Mouse (Mus musculus) left cerebral cortex, adult 9 months (tissue): ENCODE measurements around the gene Cyth1.
A peak's percentile ranks its signal among the peaks of the same experiment; 100 is the strongest.

Source experiments
- DNase-seq, 2 experiments: peaks; one replicate each; pipeline ENCODE4 v3.0.0; 2022; ENCODE audit warnings: low spot score in 2 of 2

The Cyth1 gene

DNA sequence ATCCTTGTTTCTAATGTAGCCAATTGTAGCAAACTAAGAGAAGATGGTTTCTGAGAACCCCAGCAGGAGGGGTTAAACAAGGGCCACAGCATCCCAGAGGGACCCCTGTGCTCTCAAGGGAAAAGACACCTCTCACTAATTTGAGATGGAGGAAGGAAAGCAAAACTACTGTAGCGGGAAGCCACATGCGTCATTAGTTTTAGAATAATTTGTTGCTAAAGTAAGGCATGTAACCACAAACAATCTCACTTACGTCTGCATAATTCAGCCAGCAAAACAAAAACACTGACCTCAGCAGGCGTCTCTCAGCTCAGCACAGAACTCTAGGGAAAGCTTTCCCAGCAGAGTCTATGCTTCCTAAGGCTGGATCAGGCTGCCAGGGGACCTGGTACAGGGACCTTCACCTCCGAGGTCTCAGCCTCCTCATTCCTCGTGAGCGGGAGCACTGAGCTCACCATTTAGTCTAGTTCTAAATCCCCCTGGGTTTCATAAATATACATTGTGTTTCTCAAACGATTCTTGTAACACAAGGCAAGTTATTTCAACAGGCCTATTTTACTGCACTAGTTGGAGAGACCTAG lies 91.8 kb downstream of the Cyth1 start:
- DNase-seq = no peak

DNA sequence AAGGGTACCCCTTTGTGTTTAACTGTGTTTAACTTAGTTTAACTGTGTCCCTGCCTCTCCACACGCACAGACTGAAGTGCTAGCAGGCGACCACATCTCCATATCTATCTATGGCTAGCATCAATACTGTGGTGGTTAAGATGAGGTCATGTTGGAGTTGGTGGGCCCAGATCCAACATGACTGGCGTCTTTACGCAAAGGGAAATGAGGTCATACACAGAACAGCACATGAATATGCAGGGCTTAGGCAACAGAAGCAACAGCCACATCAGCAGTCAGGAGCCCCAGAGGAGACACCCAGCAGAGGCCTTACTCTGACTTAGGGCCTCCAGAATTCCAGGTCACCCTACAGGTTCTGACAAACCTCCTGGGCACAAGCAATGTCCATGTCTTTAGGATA lies 95.4 kb downstream of the Cyth1 start:
- no peak for DNase-seq

DNA sequence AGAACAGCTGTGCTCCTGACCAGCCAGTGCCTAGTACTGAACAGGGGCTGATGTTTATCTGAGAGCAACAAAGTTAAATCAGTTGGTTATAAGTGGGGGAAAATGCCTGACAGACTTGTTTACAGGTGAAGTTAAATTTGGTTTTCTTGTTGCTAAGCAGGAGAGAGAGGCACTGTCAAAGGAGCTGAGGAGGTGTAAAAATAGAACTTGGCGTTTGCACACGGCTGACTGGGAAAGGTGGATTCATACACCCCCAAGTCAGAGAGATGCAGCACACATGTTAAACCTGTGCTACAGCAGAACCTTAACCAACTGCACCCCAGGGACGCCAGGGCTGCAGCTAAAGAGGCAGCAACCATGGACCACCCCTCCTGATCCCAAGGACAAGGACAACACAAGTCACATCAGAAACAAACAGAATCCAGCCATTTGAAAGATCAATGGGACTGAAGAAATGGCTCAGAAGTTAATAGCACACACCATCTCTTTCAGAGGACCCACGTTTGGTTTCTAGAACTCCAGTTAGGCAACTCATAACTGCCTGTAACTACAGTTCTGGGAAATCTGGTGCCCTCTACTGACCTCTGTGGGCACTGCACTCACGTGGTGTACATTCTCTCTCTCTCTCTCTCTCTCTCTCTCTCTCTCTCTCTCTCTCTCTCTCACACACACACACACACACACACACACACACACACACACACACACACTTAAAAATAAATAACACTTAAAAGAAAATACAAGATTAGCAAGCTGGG lies 96.8 kb downstream of the Cyth1 start:
- no peak for DNase-seq

DNA sequence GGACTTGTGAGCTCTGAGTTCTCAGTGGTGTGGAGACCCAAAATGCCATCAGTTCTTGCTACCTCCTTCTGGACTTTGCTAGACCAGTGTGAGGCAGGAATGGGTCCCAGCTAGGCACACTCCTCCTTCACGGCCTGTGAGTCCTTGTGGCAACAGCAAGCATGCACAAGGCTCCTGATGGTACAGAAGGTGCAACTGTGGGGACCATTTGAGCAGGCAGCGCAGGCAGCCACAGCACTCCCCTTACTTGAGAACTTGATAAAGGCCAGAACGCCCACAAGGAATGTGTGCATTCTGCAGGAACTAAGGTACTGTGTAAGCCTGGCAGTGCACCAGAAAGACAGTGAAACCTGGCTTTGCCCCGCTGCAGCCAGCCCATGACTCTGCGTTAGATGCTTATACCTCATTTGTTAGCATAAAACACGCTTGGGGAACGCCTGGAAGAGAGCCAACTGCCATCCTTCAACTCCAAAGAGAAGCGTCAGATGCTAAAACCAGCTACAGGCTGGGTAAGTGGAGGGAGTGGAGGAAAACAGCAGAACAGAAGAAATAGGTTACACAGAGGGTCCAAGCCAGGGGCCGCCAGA lies 98.2 kb downstream of the Cyth1 start:
- DNase-seq = peak; percentile 46 to 80

DNA sequence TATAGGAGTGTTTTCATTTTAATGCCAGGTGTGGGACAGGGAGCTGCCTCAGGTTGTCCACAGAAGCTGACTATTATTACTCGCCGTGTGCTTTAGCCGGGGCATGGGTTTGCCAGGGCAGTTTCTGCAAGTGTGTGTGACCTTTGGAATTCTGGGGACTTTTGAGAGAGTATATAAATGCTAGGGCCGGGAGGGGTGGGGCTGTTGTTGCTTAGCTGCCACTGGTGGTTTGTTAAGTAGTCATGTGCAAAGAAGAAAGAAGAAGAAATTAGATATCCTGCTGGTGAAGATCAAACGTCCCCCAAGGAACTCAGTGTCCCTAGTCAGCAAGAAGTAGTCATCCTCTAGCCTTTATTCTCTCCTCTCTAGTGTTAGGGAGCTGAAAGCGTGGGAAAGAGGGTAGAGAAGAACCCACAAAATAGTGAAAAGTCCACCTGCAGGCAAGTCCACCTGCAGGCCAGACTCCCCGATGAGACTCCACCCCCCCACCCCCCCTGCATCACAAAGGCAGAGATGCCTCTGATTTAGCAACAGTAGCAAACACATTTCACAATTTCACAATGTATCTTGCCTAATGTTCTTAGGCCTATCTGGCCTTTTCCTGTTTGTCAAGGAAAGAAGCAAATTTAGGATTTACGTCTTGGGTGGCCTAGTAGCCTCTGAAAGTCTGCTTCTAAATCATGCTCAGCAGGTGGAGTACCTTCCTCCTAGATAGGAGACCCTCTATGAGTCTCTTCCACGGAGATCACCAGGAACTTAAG lies 100.3 kb downstream of the Cyth1 start:
- DNase-seq = no peak

DNA sequence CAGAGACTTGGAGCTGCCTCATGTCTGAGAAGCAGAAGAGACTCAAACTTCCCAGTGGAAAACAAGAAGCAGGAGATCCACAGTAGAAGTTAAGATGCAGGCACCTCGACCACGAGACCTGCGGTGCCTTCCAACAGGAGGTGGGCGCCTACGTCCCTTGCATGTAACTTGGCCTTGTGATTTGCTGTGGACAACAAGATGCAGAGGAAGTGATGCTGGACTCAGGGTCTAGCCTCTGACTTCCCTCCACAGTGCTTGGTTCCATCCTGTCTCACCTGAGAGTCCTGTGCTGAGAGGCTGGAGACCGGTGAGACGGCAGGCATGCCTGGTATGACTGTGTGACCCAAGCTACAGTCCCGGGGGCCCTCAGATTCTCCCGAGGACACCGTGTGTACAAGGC lies 101.9 kb downstream of the Cyth1 start:
- no peak for DNase-seq

DNA sequence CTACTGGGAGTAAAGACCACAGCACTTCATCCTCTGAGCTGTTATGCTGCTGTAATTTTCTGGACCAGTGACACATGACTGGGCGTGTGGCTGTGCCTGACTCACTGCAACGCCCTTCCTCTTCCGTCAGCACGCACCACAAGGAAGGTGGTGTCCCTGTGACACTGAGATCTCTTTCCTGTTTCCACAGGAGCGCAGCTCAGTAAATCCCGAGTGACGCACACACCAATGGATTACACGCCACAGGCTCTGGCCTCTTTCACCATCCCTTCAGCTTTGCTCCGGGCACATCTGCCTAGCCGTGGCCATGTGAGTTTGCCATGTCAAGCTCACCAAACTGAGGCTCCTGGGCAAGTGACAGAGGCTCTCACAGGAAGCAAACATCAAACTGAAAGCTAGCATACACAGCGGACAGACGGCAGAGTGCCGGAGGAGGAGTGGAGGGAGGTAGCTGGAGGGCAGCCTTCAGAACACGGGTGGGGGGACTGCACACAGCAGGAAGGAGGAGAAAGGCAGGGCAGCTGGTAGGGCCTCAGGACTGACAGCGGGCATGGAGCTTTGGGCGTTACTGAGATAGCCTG lies 102.5 kb downstream of the Cyth1 start:
- DNase-seq = no peak

DNA sequence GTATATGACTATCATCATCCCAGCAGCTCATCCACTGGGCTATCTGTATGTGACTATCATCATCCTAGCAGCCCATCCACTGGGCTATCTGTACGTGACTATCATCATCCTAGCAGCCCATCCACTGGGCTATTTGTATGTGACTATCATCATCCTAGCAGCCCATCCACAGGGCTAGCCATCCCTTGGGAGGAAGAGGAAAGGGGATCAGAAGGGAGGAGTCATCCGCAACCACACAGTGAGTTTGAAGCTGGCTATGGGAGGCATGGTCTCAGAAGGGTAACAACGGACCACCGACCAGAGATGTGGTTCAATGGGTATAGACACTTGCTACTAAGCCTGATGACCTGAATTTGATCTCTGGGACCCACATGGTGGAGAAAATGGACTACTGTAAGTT lies 103.3 kb downstream of the Cyth1 start:
- no peak for DNase-seq

DNA sequence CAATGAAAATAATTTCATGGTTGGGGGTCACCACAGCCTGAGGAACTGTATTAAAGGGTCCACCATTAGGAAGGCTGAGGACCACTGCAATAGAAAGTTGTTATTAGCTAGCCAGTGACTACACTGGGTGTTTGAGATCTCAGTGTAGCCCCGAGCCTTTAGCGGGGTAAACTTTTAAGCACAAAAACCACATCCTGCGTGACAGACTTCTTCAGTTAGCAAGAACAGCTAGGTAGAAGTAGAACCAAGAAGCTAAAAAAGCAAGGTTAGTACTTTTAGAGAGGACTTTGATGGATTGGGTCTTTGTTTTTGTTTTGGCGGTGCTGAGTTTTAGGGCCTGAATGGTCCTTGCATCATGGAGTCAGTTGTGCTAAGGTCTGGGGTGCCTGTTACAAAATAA lies 104.7 kb downstream of the Cyth1 start:
- no peak for DNase-seq

DNA sequence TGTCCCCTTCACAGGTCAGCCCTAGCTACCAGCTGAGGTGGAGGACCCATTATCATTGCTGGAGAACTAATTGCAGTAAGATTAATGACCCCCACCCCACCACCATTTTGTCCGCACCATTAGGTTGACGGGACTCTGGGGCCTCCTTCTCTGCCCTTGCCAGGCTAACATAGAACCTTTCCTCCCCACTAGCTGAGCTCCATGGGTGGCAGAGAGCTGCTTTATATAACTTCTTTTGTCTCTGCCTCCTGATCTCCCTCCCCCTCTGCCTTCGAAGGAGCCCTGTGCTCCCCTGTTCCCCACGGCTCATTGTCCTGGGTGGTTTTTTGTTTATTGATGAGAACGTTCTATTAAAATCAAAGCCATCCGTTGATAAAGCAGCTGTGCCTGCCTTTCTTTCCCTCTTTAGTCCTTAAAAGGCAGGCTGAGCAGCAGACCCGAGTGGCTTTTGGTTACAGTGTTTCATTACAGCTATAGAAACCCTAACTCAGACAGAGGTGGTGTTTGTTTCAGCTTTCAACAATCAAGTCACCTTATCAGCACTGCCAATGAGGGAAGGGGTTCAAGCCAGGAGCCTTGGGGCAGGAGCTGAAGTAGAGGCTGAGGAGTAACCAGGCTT lies 105.7 kb downstream of the Cyth1 start:
- no peak for DNase-seq

DNA sequence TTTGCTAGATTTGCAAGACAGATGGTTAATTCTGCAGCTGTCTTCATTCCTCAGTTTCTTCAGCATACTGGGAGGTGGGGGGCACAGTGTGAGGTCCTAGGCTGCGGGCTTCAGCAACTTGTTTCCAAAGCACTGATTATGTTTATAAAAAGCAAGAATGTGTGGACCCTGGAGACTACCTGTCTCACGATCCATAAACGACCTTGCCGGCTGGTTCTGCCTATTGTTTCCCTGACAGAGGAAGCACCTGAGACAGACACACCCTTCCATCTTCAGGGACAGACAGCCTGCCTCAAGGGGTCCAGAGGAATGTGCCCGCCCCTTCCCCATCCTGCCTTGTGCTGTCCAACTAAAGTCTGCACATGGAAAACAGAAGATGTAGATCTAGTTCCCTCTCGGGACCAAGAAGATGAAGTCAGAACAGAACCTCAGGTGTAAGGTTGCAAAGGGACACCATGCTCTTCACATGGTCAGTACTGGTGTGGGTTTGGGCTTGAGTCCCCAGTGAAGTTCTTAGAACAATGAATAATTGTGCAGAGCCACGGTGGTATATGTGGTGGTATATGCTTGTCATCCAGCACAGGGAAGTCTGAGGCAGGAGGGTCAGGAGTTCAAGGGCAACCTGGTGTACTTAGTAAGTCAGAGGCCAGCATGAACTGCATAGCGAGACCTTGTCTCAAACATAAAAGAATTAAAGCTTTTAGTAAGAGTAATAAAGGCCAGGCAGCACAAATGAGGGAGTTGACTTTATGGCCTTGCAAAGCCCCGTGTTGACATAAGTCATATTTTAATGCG lies 107.4 kb downstream of the Cyth1 start:
- DNase-seq = no peak

DNA sequence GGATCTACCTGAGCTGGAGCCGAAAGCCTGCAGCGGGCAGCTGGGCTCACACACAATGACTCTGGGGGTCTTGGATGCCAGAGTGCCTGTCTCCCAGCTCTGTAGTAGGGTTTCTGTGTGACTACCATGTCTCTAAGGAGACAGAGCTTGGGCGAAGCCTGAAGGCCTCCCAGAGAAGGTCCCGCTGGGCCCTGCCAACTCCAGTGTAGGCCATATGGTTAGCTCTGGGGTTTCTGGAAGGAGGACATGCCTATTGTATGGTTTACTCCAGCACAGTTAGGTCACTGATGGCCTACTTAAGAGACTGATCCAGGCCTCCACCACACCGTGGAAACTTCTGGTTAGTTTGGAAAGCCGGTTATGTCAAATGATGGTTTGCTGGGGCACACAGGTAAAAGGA lies 110.0 kb downstream of the Cyth1 start:
- DNase-seq = no peak

DNA sequence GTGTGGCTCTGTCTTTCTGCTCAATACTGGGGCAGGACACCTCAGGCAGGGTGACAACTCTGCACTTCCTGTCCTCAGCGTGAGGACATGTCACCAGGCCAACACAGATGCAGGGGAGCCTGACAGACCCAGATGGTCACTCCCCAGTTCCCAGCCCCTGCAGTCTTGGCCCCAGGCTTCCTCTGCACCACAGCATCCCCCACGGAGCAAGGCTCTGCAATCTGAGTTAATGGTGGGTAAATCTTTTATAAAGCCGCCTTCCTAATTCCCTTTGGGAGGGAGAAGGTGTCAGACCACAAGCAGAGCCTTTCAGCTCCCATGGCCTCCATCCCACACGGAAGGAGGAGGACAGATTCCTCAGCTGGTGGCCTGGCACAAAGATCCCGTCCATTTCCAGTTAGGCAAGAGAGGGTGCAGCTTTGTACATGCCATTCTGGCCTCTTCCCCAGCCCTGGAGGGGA lies 112.2 kb downstream of the Cyth1 start:
- DNase-seq = no peak

DNA sequence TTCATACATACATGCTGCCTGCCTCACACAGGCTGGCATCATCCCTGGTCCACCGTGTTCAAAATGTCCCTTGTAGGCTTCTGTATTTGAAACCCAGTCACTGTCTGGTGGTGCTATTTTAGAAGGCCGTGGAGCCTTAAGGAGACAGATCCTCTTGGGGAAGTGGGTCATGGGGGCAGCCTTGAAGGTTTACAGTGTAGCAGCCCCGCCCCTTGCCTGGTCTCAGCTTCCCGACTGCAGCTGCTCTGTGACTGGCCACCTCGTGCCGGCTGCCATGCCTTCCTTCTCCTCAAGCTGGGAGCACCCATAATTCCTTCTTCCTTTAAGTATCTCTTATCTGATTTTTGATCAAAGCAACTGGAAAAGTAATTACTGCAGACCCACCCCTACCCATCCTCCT lies 113.1 kb downstream of the Cyth1 start:
- no peak for DNase-seq

DNA sequence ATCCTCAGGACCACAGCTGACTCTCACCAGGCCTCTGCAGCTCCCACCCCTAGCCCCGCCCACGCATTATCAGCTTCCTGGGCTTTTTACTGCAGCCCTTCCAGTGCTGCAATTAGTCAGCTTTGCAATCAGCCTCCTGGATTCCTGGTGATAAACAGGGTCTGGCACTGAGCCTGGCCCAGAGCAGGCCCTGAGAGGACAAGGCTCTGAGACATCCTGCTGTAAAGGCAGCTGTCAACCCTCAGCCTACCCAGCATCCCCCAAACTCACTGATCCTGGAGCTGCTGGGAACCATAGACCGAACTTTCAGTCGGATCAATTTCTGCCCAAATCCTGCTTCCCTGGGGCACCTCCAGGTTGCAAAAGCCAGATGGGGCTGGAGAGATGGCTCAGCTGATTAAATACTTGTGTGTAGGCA lies 114.6 kb downstream of the Cyth1 start:
- DNase-seq = no peak

DNA sequence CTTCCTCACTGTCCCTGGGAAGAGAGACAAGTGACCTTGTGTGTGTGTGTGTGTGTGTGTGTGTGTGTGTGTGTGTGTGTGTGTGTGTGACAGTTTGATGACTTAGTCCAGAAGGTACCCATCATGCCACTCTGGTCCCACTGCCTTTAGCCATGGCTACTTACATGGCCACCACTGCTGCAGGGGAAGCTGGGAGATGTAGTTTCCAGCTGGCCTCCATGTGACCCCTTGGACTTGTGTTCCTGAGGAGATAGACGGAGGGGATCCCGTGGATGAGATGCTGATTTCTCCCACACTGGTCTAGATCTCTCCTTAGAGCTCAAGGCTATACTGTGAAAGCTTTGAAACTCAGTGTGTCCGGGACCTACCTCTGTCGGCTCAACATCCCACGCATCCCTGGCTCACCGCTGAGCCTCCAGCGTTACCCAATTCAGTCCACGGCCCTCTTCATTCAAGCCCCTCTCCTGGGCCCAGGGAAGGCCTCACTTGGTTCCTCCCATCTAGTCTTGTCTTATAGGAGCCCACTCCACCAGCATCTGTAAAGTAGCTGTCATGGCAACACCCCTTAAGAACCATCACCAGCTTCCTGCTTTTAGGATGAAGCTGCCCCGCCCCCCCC lies 115.2 kb downstream of the Cyth1 start:
- DNase-seq = no peak

DNA sequence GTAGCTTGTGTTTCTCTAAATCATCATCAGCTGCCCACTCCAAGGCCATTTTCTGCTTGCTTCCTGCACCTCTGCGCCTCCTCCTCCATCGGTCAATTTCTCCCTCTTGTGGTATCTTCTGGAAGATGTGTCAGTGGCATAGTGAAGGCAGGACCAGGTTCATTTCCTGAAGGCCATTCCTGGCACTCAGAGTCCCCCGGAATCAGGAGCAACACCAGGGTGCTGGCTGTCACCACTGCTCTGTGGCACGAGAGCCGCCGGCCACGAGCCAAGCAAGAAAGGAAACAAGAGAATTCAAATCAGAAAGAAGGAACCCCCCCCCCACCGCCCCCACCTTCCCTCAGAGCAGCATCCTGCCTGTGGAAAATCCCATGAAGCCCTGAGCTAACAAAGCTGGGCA lies 116.3 kb downstream of the Cyth1 start:
- no peak for DNase-seq

DNA sequence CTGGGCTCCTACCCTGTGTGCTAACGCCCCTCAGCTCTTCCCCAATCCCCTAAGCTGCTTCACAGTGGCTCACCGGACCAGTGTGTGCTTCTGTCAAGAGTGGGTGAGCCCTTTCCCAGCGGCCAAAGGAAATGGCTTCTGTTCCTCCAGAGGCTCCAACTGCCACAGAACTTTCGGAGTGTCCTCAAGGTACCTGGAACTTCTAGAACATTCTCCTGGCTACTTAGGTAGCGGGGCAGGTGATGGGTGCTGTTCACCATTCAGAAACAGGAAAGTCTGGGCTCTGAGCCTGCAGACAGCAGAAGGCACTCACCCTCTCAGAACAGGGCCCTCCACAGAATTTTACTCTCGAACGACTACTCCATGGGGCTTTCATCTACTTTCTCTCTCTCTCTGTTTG lies 117.9 kb downstream of the Cyth1 start, which contains the start of gene Dnah17:
Gene Dnah17 (minus strand): TSS at position 101 of the 400 bp plus-strand sequence.
- no peak for DNase-seq

DNA sequence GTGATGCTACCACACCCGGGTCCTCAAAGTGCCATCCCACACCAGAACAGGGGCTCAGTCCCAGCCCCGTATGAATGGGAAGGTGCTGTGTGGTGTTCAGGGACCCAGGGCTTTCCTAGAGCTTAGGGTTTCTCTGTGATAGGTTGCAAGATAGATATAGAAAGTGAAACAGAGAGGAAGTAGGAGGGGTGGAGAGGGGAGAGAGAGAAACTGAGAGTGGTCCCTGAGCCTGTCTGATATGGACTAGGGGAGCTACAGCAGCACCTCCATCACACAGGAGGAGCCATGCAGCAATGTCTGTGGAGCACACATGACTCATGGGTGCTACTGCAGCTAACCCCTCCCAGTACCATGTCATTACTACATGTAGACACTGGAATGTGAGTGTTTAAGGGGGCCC lies 118.6 kb downstream of the Cyth1 start:
- DNase-seq = no peak

DNA sequence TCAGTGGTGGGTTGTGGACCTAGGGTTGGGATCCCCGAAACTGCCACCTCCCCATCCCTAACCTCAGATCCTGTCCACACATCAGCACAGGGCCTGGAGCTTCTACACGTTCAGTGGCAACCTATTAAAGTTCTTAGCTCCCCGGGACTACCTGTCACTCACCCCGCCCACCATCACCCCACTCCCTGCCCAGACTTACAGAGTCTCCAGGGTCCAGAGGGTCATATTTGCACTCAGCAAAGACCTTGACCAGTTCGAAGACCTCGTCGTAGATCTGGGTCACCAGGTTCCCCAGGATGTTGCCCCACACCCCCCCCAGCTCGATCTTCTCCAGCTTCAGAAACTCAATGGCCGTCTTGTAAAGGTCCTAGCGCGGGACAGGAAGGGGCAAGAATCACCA lies 126.8 kb downstream of the Cyth1 start:
- DNase-seq = no peak
